Mouse (Mus musculus) spleen, adult 2 months (tissue): ENCODE measurements at regions not wholly inside any gene's neighbourhood (a gene's known extent, or its start where the extent isn't known, plus 50 kb on each side); places are given as distances from the start of the nearest gene placed in this dataset.

Source experiments
- CTCF ChIP-seq: fragments of 200-500 bp; IDR thresholded peaks from 2 replicates; pipeline ENCODE4 v1.5.1; 2011; ENCODE audit warnings: mild to moderate bottlenecking, inconsistent platforms; ENCODE audit not compliant: insufficient read depth, insufficient read length, insufficient replicate concordance; ENCODE audit errors: extremely low read depth
- POLR2A ChIP-seq: fragments of 200-500 bp; IDR thresholded peaks from 2 replicates; pipeline ENCODE4 v1.6.1; 2011; ENCODE audit warnings: low read depth, low read length, inconsistent platforms

- TF ChIP-seq CTCF = no peak
- TF ChIP-seq POLR2A = no peak
These were observed 425.0 kb downstream of the Ate1 start for GRCm38 (mm10) chr7:130095141-130095540.
